Mouse (Mus musculus) neural tube, embryonic 14.5 days (tissue): Measurements from ENCODE around the gene Eomes. TPM values are rescaled to one million over a fixed set of nuclear protein-coding genes. Genes with fewer than 3 reads are reported as not detected.

Experiments used
- ATAC-seq: fragments of 200-750 bp; cut with Nextera tagmentation; 2 replicates; pipeline ENCODE4 v1.8.0; 2017; ENCODE audit warnings: low read depth, mild to moderate bottlenecking, moderate TSS enrichment, moderate library complexity
- H3K27ac ChIP-seq: fragments of 300-500 bp; sonication (generic); 2 replicates; pipeline ENCODE4 v1.5.1; 2014; ENCODE audit warnings: low read depth, mild to moderate bottlenecking, control low read depth, low read length, moderate library complexity, mixed read lengths
- H3K27me3 ChIP-seq: fragments of 300-500 bp; sonication (generic); 2 replicates; pipeline ENCODE4 v1.6.1; 2014; ENCODE audit warnings: low read length; ENCODE audit not compliant: control insufficient read depth, insufficient read depth
- H3K36me3 ChIP-seq: fragments of 300-500 bp; sonication (generic); 2 replicates; pipeline ENCODE4 v1.6.1; 2014; ENCODE audit warnings: low read length, mixed read lengths; ENCODE audit not compliant: control insufficient read depth, insufficient read depth
- H3K4me1 ChIP-seq: fragments of 300-500 bp; sonication (generic); 2 replicates; pipeline ENCODE4 v1.6.1; 2014; ENCODE audit warnings: low read length; ENCODE audit not compliant: control insufficient read depth, insufficient read depth
- H3K4me2 ChIP-seq: fragments of 300-500 bp; sonication (generic); 2 replicates; pipeline ENCODE4 v1.6.1; 2014; ENCODE audit warnings: mild to moderate bottlenecking, low read depth, low read length, control low read depth
- H3K4me3 ChIP-seq: fragments of 300-500 bp; sonication (generic); 2 replicates; pipeline ENCODE4 v1.5.1; 2014; ENCODE audit warnings: low read depth, low read length, control low read depth, mixed read lengths
- H3K9ac ChIP-seq: fragments of 300-500 bp; sonication (generic); replicated peaks from 2 replicates; pipeline ENCODE4 v1.6.1; 2014; ENCODE audit warnings: low read depth, mild to moderate bottlenecking, control low read depth, low read length, mixed read lengths
- H3K9me3 ChIP-seq: fragments of 300-500 bp; sonication (generic); 2 replicates; pipeline ENCODE4 v1.6.1; 2016; ENCODE audit warnings: low read length; ENCODE audit not compliant: control insufficient read depth
- WGBS: fragments of 180-500 bp; shearing (Covaris S2); extraction: QIAGEN DNeasy Blood & Tissue Kit; methylation state at CpG from one replicate; pipeline ENCODE4 v1.1.7; 2014; 5-methylcytosine and 5-hydroxymethylcytosine counted together
- polyA plus RNA-seq: library from polyadenylated mRNA; unstranded; fragments of >200 nt; fragmentation: Nextera tagmentation; extraction: Ambion mirVana; gene quantifications from 2 replicates; pipeline ENCODE4 v1.2.1, GENCODE M21; 2014

Gene Eomes
- polyA plus RNA-seq, 1 experiment from 2014 or later, result not detected

DNA sequence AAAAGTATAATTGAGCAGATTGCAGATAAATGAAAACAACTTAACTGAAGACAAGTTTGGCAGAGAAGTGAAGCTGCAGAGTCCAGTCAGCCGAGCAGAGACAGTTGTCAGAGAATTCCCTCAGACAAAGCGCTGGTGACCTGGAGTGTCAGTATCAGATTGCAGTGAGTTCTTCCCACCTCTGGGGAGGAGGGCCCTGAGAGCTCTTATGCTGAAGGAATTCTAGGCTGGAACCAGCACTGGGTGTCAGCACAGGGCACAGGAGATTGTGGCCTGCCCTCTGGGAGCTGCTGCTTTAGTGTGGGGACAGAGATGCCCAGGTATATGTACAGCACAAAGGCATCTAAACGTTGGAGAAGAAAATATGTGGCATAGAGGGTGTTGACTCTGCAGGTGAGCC, 42.8 kb downstream of the Eomes start:
- WGBS, result 24% methylated on average over 3 of the region's 3 CpGs
- 0 out of 2 replicates have a peak, but pooled peaks cover 2% of the 10 kb centered on the region for H3K4me1 ChIP-seq
- H3K4me2 ChIP-seq, result no peak overlapping the region
- no peak overlapping the region for H3K4me3 ChIP-seq
- H3K27me3 ChIP-seq, result no peaks in the 10 kb centered on the region
- no peak for ATAC-seq
- no peak overlapping the region for H3K9ac ChIP-seq
- H3K9me3 ChIP-seq, result no peaks in the 10 kb centered on the region
- H3K36me3 ChIP-seq, result peaks cover 10% of the 10 kb centered on the region
- no peak overlapping the region for H3K27ac ChIP-seq

DNA sequence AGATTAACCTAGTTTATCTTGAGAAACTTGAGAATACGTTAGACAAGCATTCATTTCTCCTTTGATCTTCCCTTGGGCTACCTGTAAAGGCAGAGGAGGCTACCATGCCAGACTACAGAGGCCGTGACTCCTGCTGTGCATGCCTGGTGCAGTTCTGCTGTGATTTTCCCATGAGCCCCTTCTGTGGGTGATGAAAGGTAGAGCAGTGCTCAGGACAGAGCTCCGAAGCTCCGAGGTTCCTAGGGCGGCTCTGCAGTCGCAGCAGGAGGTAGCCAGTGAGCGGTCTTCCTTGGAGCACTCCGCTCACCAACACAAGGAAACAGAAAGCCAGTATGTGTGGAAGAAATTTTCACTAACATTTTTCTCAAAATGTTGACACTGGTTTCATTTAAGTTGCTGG, 43.6 kb downstream of the Eomes start:
- no peak overlapping the region for H3K4me3 ChIP-seq
- no peak for ATAC-seq
- 0 out of 2 replicates have a peak, but pooled peaks cover 2% of the 10 kb centered on the region for H3K4me1 ChIP-seq
- no peak overlapping the region for H3K9ac ChIP-seq
- H3K27me3 ChIP-seq, result no peaks in the 10 kb centered on the region
- H3K27ac ChIP-seq, result no peak overlapping the region
- WGBS, result 81% methylated on average over 8 of the region's 8 CpGs
- H3K4me2 ChIP-seq, result no peak overlapping the region
- no peaks in the 10 kb centered on the region for H3K9me3 ChIP-seq
- H3K36me3 ChIP-seq, result peaks cover 14% of the 10 kb centered on the region

- Histone ChIP-seq H3K9ac (no peak overlapping the region), H3K4me2 (no peak overlapping the region), H3K27me3 (no peaks in the 10 kb centered on the region), H3K9me3 (no peaks in the 10 kb centered on the region), H3K36me3 (peaks cover 24% of the 10 kb centered on the region), H3K4me3 (no peak overlapping the region), H3K4me1 (no peaks in the 10 kb centered on the region), H3K27ac (no peak overlapping the region)
- WGBS, result 91% methylated on average over 11 of the region's 11 CpGs
- ATAC-seq, result no peak
Observed at GRCm38 (mm10) chr9:118523738-118524137, 45.7 kb downstream of the Eomes start.

DNA sequence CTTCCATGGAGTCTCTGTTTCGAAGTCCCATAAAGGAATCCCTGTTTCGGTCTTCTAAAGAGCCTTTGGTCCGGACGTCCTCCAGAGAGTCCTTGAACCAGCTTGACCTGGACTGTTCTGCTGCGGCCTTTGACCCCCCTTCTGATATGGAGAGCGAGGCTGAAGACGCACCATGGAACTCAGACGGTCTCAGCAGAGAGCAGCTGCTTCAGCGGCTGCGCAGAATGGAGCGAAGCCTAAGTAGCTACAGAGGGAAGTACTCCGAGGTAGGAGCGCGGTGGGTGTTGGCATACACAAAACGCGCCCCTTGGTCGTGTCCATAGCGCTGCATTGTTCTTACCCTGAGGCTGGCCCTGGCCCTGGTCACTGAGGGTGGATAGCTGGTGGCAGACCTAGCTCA, 49.0 kb downstream of the Eomes start:
- 94% methylated on average over 18 of the region's 18 CpGs for WGBS
- no peak overlapping the region for H3K4me2 ChIP-seq
- peaks cover 39% of the 10 kb centered on the region for H3K36me3 ChIP-seq
- ATAC-seq, result no peak
- H3K27ac ChIP-seq, result no peak overlapping the region
- no peaks in the 10 kb centered on the region for H3K4me1 ChIP-seq
- no peak overlapping the region for H3K9ac ChIP-seq
- H3K4me3 ChIP-seq, result no peak overlapping the region
- no peaks in the 10 kb centered on the region for H3K27me3 ChIP-seq
- no peaks in the 10 kb centered on the region for H3K9me3 ChIP-seq

DNA sequence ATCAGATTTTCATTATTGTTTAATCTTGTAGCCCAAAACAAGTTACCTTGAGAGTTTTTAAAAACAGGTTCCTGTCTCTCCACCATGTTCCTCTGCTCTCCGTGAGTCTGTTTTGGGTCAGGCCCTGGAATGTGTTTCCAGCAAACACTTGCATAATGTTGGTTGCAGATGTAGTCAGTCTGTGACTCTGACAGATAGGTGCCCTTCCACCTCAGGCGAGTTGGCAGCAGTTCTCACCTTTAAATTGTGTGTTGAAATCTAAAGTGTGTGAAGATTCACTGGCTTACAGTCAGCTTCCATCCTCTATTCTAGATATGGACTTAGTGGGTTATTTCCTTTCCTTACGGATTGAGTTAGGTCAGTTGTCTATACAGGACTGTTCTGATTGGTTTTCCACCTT, 51.8 kb downstream of the Eomes start:
- Histone ChIP-seq H3K27ac (no peak overlapping the region), H3K4me3 (no peak overlapping the region), H3K9ac (no peak overlapping the region), H3K4me1 (no peaks in the 10 kb centered on the region), H3K9me3 (no peaks in the 10 kb centered on the region), H3K27me3 (no peaks in the 10 kb centered on the region), H3K4me2 (no peak overlapping the region), H3K36me3 (peaks cover 40% of the 10 kb centered on the region)
- 96% methylated on average over 3 of the region's 3 CpGs for WGBS
- ATAC-seq, result no peak

DNA sequence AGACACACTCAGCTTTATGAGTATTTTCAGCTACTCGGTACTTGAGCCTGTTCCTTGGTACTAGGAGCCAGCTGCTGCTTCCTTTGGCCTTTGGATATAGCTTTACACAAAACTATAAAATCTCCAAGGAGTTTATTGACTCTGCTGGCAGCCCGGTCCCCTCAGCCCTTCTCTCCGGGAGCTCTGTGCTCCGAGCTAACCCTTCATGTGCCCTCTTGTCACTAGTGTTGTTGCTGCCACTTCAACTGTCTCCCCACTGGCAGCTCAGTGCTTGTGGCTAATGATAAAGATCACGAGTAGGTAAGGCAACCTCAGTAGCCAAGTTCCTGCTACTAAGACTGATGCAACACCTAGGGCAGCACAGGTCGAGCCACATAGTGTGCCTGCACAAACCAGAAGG, 52.7 kb downstream of the Eomes start:
- Histone ChIP-seq H3K9ac (no peak overlapping the region), H3K9me3 (no peaks in the 10 kb centered on the region), H3K4me1 (no peaks in the 10 kb centered on the region), H3K27ac (no peak overlapping the region), H3K36me3 (peaks cover 42% of the 10 kb centered on the region), H3K4me3 (no peak overlapping the region), H3K27me3 (no peaks in the 10 kb centered on the region), H3K4me2 (no peak overlapping the region)
- WGBS, result 89% methylated on average over 6 of the region's 6 CpGs
- no peak for ATAC-seq

GRCm38 (mm10) chr9:118532516-118533205, 54.6 kb downstream of the Eomes start:
- H3K4me2 ChIP-seq, result no peak overlapping the region
- ATAC-seq, result no peak
- no peaks in the 10 kb centered on the region for H3K9me3 ChIP-seq
- no peak overlapping the region for H3K4me3 ChIP-seq
- no peak overlapping the region for H3K9ac ChIP-seq
- no peak overlapping the region for H3K27ac ChIP-seq
- peaks cover 47% of the 10 kb centered on the region for H3K36me3 ChIP-seq
- 96% methylated on average over 7 of the region's 7 CpGs for WGBS
- no peaks in the 10 kb centered on the region for H3K4me1 ChIP-seq
- no peaks in the 10 kb centered on the region for H3K27me3 ChIP-seq

Other genes starting within 250 kb of the Eomes start
- 53.8 and 59.1 TPM in 2 replicates for gene Golga4, start 28.1 kb downstream of the Eomes start, polyA plus RNA-seq
- 1.7 and 3.1 TPM in 2 replicates for gene Itga9, start 128.5 kb downstream of the Eomes start, polyA plus RNA-seq